Mouse (Mus musculus): ENCODE measurements around the gene Slc2a8.

Gene Slc2a8

DNA sequence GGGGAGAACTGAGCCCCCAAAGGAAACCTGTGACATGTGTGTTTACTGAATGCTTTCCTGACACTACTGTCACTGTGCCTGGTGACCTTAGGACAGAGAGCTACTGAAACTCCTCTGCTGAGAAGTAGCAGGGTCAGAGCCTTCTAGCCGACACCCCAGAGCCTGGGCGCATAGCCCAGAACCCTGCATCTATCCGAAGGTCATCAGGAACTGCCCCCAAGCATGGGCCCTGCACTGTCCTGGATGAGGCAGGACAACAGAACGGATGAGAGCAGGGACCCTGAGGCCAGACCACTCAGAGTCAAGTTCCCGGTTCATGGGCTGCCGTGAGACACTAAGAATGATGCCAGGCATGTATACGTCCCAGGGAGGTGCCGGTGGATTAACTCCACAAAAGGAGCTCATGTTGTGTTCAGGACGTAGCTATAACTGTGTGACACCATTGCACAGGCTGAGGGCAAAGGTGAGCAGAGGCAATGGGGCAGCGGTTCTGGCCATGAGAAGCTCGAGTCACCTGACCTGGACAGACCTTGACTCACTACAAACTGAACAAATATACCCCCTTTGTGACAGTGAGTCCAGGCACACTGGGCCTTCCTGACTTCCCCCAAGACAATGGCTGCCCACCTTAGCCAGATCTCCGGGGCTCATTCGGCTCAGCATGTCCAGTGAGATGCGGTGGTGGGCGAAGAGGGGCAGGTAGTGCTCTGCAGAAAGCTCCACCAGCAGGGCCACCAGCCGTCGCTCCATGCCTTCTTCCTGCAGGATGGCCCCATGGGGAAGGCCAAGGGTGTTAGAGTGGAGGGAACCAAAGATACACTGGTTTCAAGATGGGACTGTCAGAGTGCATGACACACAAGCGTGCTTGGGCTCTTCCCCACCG, 52.7 kb downstream of the Slc2a8 start:
- no peak for DNase-seq (ENCODE audit: low spot score)

DNA sequence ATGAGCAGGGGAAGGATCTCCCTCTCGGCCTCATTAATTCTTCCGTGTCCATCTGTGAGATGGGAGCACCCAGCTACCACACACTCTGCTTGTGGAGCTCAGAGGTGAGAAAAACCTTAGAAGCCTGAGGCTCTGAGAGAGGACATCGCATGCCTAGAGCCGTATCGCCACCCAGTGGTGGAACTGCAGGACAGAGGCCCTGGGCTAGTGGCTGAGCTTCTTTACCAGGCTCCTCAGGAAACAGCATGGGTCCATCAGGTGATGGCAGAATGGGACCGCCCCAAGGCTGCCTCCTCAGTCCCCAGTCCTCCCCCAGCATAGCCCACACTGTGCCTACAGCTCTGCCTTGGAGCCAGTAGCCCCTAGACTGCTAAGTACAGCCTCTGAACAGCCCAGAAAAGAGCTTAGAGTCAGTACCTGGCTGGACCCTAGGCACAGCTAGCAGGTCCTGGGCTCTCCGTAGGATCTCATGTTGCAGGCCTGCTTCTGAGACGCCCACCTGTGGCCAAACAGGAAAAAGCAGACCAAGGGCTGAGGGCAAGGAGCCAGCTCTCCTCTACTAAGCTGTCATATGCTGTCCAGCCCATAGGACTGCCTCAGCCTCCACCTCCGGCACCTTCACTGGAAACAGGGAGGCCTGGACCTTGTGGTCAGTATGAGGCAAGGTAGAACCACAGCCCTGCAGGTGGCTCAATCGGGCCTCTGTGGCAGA, 53.5 kb downstream of the Slc2a8 start:
- DNase-seq (ENCODE audit: low spot score): peak; percentile 37

GRCm38 (mm10) chr2:32927624-32928234, 54.2 kb downstream of the Slc2a8 start:
- DNase-seq (ENCODE audit: low spot score): no peak

DNA sequence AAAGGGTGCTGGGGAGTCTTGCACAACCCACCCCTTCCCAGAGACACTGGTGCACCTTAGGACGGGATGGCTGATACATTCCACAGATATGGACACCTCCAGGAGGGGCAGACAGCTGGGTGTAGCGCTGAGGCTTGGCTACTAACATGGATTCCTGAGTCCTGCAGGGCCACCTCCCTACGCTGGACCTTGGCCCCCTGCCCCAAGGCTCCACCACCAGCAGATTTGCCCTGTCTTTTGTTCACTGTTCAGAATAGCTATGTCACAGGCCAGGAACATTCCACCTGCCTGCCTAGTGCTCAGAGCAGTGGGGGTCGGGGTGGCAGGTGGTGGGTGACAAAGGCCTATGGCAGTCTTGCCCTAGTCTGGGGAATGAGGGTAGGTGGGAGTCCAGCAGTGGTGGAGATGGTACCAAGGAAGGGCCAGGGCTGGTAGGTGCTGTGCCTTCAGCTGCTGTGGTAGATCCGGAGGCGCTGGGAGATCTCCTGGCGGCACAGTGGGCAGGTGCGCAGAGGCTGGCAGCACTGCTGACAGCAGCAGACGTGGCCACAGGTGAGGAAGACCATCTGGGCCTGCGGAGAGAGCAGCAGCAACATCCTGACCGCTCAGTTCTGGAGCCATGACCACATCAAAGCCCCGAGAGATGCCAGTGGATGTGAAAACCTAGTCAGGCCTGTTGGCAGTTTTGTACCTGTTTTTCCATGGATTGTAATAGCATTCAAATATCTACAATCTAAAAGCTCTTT, 55.4 kb downstream of the Slc2a8 start:
- no peak for DNase-seq (ENCODE audit: low spot score)

DNA sequence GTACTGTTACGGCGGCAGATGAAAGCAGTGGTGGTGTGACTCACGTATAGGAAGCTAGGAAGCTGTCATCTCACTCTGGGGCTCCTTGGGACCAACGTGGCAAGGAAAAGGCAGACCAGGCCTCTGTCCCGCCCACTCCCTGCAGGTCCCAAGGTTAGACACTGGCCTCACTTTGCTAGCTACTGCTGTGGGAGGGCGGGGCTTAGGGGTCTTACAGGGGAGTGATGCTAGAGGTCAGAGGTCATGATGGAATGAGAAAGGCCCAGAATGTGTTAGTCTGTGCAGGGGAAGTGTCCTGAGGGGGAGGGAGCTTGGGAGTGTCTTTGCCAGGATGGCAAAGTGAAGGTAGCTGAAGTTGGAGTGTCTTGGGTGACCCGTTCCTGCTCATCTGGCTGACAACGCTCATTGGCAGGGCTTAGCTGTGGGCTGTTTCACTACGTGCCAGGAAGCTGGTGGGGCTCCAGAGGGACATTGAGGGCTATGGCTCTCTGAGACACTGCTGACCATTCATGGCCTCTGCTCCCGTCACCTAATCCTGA, 57.5 kb downstream of the Slc2a8 start:
- no peak for DNase-seq (ENCODE audit: low spot score)

GRCm38 (mm10) chr2:32923551-32924250, 58.2 kb downstream of the Slc2a8 start:
- DNase-seq (ENCODE audit: low spot score): no peak
